27 mouse cellular contexts compared by ENCODE assay signal in genomic region chr6:137151015-137151414, GRCm38 (mm10). TPM values are rescaled to one million over a fixed set of nuclear protein-coding genes. Genes with fewer than 3 reads are reported as not detected.
"Had no signal": no experiment of that assay in that cellular context is flagged by ENCODE, and none has a peak within 500 bp of the region (broad histone marks: within the 10 kb centered on the region; RNA-seq: fewer than 3 reads in every experiment).

No protein-coding gene starts in this region.

- H3K9ac ChIP-seq: heart, embryonic 12.5 days; hindbrain, embryonic 12.5 days; hindbrain, embryonic 14.5 days; intestine, embryonic 15.5 days; limb, embryonic 12.5 days; liver, embryonic 13.5 days had no signal

- H3K9me3 ChIP-seq: heart, embryonic 10.5 days; heart, embryonic 12.5 days; hindbrain, embryonic 10.5 days; hindbrain, embryonic 12.5 days; intestine, embryonic 15.5 days; limb, embryonic 10.5 days; liver, embryonic 13.5 days had no signal

- H3K36me3 ChIP-seq: heart, embryonic 12.5 days; hindbrain, embryonic 10.5 days; hindbrain, embryonic 12.5 days; intestine, embryonic 15.5 days; limb, embryonic 10.5 days; limb, embryonic 12.5 days; liver, embryonic 13.5 days had no signal

- H3K4me1 ChIP-seq: hindbrain, embryonic 10.5 days; liver, embryonic 13.5 days had no signal

- ATAC-seq: hindbrain, embryonic 16.5 days; inflammation-experienced regulatory T-cells, adult 6 months; intestine, embryonic 15.5 days; intestine, postnatal 0 days had no signal

- H3K4me3 ChIP-seq: gastrocnemius, adult 2 months; heart, embryonic 10.5 days; heart, embryonic 12.5 days; hindbrain, embryonic 10.5 days; hindbrain, embryonic 12.5 days; intestine, embryonic 15.5 days; layer of hippocampus, adult 2 months; left cerebral cortex, adult 2 months; limb, embryonic 10.5 days; limb, embryonic 12.5 days; liver, embryonic 13.5 days had no signal

- H3K4me2 ChIP-seq: heart, embryonic 12.5 days; hindbrain, embryonic 12.5 days; hindbrain, embryonic 14.5 days; intestine, embryonic 15.5 days; limb, embryonic 12.5 days; liver, embryonic 11.5 days; liver, embryonic 13.5 days had no signal

- DNase-seq: gastrocnemius, adult 2 months; gastrocnemius, postnatal 10 days; gastrocnemius, postnatal 25 days; heart, adult 11 months; heart, postnatal 10 days; heart, postnatal 4 days; kidney, adult 18-20 months; kidney, adult 8-10 months; kidney, postnatal 10 days; kidney, postnatal 25 days; kidney, postnatal 4 days; liver; liver, embryonic 13.5 days had no signal

- H3K27me3 ChIP-seq: heart, embryonic 12.5 days; hindbrain, embryonic 12.5 days; intestine, embryonic 15.5 days; limb, embryonic 12.5 days; liver, embryonic 13.5 days had no signal

- H3K27ac ChIP-seq: gastrocnemius, adult 2 months; heart, embryonic 10.5 days; hindbrain, embryonic 10.5 days; hindbrain, embryonic 12.5 days; hindbrain, embryonic 14.5 days; intestine, embryonic 15.5 days; layer of hippocampus, adult 2 months; left cerebral cortex, adult 2 months; limb, embryonic 10.5 days; limb, embryonic 12.5 days; liver, embryonic 13.5 days had no signal

RNA-seq across cellular contexts. Expression of gene Rerg, which starts 19.3 kb away (rescaled TPM):
- polyA plus RNA-seq: inflammation-experienced regulatory T-cells, adult 6 months had no signal
